Mouse (Mus musculus) small intestine, adult 2 months (tissue): ENCODE results near the gene Inhbe. TPM values are rescaled to one million over a fixed set of nuclear protein-coding genes. Genes with fewer than 3 reads are reported as not detected.

Source experiments
- H3K27ac ChIP-seq: fragments of 200-500 bp; 2 replicates; pipeline ENCODE4 v1.5.1; 2012; ENCODE audit warnings: low read depth, low read length, control low read depth, inconsistent platforms; ENCODE audit not compliant: insufficient read depth
- H3K27me3 ChIP-seq: fragments of 200-500 bp; 2 replicates; pipeline ENCODE4 v1.6.1; 2012; ENCODE audit warnings: mild to moderate bottlenecking, moderate library complexity, low read length, inconsistent platforms; ENCODE audit not compliant: control insufficient read depth, insufficient read depth
- H3K36me3 ChIP-seq: fragments of 200-500 bp; 2 replicates; pipeline ENCODE4 v1.6.1; 2012; ENCODE audit warnings: mild to moderate bottlenecking, low read length, control low read depth, inconsistent platforms; ENCODE audit not compliant: control insufficient read depth, insufficient read depth
- H3K4me1 ChIP-seq: fragments of 200-500 bp; 2 replicates; pipeline ENCODE4 v1.6.1; 2012; ENCODE audit warnings: low read length, inconsistent platforms, mixed read lengths; ENCODE audit not compliant: control insufficient read depth, insufficient read depth, insufficient read length
- H3K4me3 ChIP-seq: fragments of 200-500 bp; 2 replicates; pipeline ENCODE4 v1.5.1; 2012; ENCODE audit warnings: low read depth, mild to moderate bottlenecking, control low read depth, inconsistent platforms, low read length, moderate library complexity
- CTCF ChIP-seq: fragments of 200-500 bp; IDR thresholded peaks from 2 replicates; pipeline ENCODE4 v1.5.1; 2012; ENCODE audit warnings: low read depth, mild to moderate bottlenecking, control low read depth, inconsistent platforms, low read length, moderate library complexity, mixed read lengths; ENCODE audit not compliant: insufficient replicate concordance, insufficient read length; ENCODE audit errors: extremely low read depth
- POLR2A ChIP-seq: fragments of 200-500 bp; IDR thresholded peaks from 2 replicates; pipeline ENCODE4 v1.6.1; 2012; ENCODE audit warnings: low read depth, mild to moderate bottlenecking, control low read depth, inconsistent platforms, low read length, moderate library complexity
- WGBS: fragments of 180-500 bp; shearing (Covaris S2); methylation state at CpG from one replicate; pipeline ENCODE4 v1.1.7; 2018; 5-methylcytosine and 5-hydroxymethylcytosine counted together
- polyA plus RNA-seq: library from polyadenylated mRNA; depleted of rRNA; stranded (reverse); fragments of >200 nt; gene quantifications from 2 replicates; pipeline ENCODE4 v1.2.3, GENCODE M21; 2012; rRNA removed

Inhbe gene
- not detected in 2 replicates for polyA plus RNA-seq

DNA sequence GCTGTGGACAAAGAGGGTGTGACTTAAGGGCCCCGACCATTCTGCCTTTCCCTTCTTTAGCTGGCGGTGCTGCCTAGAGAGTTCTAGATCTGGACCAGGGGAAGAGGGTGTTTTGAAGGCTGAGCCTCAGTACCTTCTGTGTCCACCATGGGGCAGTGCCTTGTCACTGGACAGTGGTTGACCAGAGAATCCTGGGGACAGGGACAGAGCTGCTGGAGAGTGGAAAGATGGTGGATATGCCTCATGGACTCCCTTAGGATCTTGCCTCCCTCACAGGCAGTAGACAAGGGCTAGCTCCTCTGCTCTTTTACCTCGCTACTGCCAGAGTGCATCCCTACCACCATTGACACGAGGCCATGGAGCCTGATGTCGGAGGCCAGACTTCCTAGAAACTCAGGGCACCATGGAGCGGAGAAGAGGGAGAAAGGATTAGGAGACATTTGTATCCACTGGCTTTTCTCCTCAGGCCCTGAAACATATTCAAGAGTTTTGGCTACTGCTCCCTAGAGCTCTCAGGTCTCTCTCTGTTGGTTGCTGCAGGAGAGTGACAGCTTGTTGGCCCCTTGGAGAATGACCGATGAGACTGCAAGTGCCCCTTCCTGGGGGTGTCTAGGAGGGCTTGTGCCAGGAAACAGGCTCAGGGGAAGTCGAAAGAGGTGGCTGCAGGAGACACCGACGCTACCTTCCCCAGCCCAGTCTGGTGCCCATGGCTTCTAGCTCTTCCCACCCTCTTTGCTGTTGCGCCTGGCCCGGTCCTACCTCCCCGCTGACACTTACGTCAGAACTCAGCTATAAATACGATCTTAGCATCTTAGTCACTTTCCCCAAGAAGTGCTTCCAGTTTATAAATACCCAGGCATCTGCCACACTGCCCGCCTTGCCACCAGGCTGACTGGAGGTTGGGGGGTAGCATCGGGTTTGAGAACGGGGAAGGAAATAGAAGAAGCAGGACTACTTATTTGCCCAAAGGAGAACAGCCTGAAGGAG is at the start of gene Inhbe:
Inhbe (minus strand) TSS at position 503 of the 987 bp plus-strand sequence.
- TF ChIP-seq CTCF (no peak), POLR2A (no peak)
- 78% methylated on average over 18 of the region's 18 CpGs for WGBS
- Histone ChIP-seq H3K27me3 (no peaks in the 10 kb centered on the region), H3K4me1 (peaks cover 7% of the 10 kb centered on the region), H3K4me3 (no peak within 1 kb of the TSS), H3K27ac (no peak within 1 kb of the TSS), H3K36me3 (no peaks in the 10 kb centered on the region)

DNA sequence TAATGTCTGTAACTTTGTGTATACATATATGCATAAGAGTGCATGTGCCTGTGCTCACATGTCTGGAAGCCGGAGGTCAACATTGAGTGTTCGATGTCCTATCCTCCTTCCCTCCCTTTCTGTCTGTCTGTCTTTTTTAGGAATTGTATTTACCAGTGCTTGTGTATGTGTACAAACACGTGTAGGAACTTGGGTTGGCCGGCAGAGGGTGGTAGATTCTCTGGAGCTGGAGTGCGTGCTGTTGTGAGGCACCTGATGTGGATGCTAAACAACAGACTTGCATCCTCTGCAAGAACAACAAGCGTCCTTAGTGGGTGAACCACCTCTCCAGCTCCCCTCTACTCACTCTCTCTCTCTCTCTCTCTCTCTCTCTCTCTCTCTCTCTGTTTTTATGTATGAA is 37.6 kb upstream of the Inhbe start:
- no peaks in the 10 kb centered on the region for H3K4me1 ChIP-seq
- TF ChIP-seq CTCF = peak; percentile 9; the same call in 1 of the 2 replicates
- no peak for TF ChIP-seq POLR2A
- no peaks in the 10 kb centered on the region for H3K27me3 ChIP-seq
- no peak overlapping the region for H3K27ac ChIP-seq
- 84% methylated on average over 6 of the region's 6 CpGs for WGBS
- peaks cover 14% of the 10 kb centered on the region for H3K36me3 ChIP-seq
- H3K4me3 ChIP-seq = no peak overlapping the region

DNA sequence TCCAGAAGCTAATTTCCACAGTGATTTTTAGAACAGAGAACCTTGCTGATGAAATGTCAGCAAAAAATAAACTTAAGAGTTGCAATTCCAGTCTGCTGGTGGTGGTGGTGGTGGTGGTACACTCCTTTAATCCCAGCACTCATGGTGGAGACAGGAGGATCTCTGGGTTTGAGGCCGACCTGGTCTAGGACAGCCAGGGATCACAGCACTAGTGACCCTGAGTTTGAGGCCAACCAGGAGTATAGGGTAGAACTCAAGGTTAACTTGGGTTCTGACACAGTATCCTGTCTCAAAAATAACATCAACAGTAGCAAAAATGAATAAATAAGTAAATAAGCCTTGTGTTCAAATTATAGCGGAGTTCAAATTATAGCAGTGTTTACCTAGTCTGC is 27.5 kb upstream of the Inhbe start:
- Histone ChIP-seq H3K36me3 (no peaks in the 10 kb centered on the region), H3K27me3 (no peaks in the 10 kb centered on the region), H3K27ac (no peak overlapping the region), H3K4me1 (0 out of 2 replicates have a peak, but pooled peaks cover 2% of the 10 kb centered on the region), H3K4me3 (no peak overlapping the region)
- 68% methylated on average over 2 of the region's 2 CpGs for WGBS
- TF ChIP-seq CTCF = no peak
- TF ChIP-seq POLR2A = no peak

DNA sequence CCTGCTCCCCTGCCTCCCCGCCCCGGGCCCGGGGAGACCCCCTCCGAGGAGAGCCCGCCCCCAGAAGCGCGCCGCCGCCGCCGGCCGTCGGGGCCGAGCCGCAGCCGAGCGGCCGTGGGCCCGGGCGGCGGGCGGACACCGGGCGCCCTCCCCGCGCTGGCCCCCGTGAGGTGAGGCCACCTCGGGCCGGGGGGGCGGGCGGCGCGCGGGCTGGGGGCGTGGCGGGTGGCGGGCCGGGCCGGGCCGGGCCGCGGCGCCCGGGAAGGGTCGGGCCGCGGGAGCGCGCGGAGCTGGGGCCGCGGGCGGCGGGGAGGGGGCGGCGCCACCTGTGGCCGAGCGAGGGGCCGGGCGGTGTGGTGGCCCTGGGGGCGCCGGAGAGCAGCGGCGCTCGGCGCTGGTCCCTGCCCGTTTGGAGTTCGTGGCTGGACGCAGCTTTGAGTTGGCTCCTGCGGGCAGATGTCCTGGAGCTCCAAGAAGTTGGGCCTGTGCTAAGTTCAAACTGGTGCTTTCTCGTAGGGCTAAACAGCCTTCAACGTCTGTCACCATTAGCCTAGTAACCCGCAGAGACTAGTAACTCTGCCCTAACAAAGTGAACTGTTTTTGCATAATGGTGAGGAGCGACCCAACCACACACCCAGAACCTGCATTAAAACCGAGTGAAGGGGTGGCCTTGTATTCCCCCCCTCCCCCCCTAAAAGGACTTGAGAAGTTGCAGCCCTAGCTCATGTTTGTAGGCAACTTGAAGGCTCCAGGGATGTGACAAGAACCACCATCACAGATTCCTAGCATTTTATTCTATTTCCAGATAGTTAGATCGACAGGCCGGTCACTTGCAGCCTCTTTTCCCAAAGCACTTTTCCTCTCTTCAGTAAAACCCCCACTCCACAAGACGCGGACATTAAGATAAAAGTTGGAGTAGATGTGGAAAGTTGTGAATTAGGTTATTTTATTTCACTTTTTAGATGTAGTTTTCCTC is 26.8 kb upstream of the Inhbe start:
- H3K4me1 ChIP-seq = 0 out of 2 replicates have a peak, but pooled peaks cover 2% of the 10 kb centered on the region
- TF ChIP-seq CTCF (peak; percentile 25; the same call in 1 of the 2 replicates), POLR2A (no peak)
- 11% methylated on average over 54 of the region's 79 CpGs for WGBS
- H3K27me3 ChIP-seq = no peaks in the 10 kb centered on the region
- H3K4me3 ChIP-seq = peak overlapping the region; percentile 91
- H3K27ac ChIP-seq = peak overlapping the region; percentile 71
- H3K36me3 ChIP-seq = no peaks in the 10 kb centered on the region

DNA sequence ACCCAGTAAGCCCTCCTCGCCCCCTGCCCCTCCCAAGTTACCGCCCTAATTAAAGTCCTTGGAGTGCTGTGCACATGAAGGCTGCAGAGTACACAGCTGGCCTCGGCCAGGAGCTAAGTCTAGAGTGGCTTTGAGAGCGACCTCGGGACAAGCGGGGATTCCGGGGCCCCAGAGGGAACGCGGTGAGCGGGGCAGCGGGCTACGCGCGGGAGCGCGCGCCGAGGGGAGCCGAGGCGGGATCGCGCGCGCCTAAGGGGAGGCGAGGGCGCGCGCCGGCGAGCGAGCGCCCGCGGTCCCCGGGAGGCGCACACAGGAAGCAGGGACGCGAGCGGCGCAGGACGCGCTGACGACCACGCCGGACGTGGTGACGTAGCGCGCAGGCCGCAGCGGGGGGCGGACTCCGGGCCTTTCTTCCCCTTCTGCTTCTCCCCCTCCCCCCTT is 26.1 kb upstream of the Inhbe start, which contains the start of gene R3hdm2:
R3hdm2 (plus strand) TSS at position 77 of the 441 bp plus-strand sequence.
- TF ChIP-seq CTCF = no peak
- Histone ChIP-seq H3K27ac (peak within 1 kb of the TSS; percentile 71), H3K4me1 (0 out of 2 replicates have a peak, but pooled peaks cover 2% of the 10 kb centered on the region), H3K27me3 (no peaks in the 10 kb centered on the region), H3K4me3 (peak within 1 kb of the TSS; percentile 91), H3K36me3 (no peaks in the 10 kb centered on the region)
- under 1% methylated on average over 53 of the region's 53 CpGs for WGBS

DNA sequence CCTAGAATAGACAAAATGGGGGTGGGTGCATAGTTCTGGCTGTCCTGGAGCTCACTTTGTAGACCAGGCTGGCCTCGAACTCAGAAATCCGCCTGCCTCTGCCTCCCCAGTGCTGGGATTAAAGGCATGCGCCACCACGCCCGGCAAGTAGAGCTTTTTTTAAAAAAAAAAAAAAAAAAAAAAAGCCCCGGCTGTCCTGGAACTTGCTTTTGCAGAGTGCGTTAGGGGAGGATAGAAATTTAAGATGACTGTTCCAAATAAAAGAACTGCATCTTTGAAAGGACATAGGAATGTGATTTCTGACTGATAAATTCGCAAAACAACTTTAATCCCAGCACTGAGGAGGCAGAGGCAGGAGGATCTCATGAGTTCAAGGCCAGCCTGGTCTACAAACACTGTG is 25.4 kb upstream of the Inhbe start:
- Histone ChIP-seq H3K4me1 (0 out of 2 replicates have a peak, but pooled peaks cover 2% of the 10 kb centered on the region), H3K27me3 (no peaks in the 10 kb centered on the region), H3K27ac (no peak overlapping the region), H3K36me3 (no peaks in the 10 kb centered on the region), H3K4me3 (peak overlapping the region; percentile 91)
- TF ChIP-seq POLR2A (no peak), CTCF (no peak)
- 78% methylated on average over 8 of the region's 8 CpGs for WGBS
